Mouse (Mus musculus) cortical plate, adult 2 months (tissue): ENCODE data around the gene R3hdm2. TPM values are rescaled to one million over a fixed set of nuclear protein-coding genes. Genes with fewer than 3 reads are reported as not detected.

Source experiments
- H3K27ac ChIP-seq: fragments of 200-500 bp; 2 replicates; pipeline ENCODE4 v1.5.1; 2012; ENCODE audit warnings: low read length, control low read depth, inconsistent platforms; ENCODE audit not compliant: insufficient read depth
- H3K4me1 ChIP-seq: fragments of 200-500 bp; 2 replicates; pipeline ENCODE4 v1.6.1; 2011; ENCODE audit warnings: low read length; ENCODE audit not compliant: control insufficient read depth, insufficient read depth
- H3K4me3 ChIP-seq: fragments of 200-500 bp; 2 replicates; pipeline ENCODE4 v1.5.1; 2011; ENCODE audit warnings: mild to moderate bottlenecking, low read length, control low read depth; ENCODE audit not compliant: insufficient read depth
- CTCF ChIP-seq: fragments of 200-500 bp; IDR thresholded peaks from 2 replicates; pipeline ENCODE4 v1.5.1; 2011; ENCODE audit warnings: mild to moderate bottlenecking, control low read depth, low read length; ENCODE audit not compliant: insufficient read depth; ENCODE audit errors: extremely low read depth
- POLR2A ChIP-seq: fragments of 200-500 bp; IDR thresholded peaks from 2 replicates; pipeline ENCODE4 v1.6.1; 2011; ENCODE audit warnings: mild to moderate bottlenecking, low read length, control low read depth; ENCODE audit not compliant: insufficient read depth; ENCODE audit errors: extremely low read depth
- polyA plus RNA-seq: library from polyadenylated mRNA; depleted of rRNA; stranded (reverse); fragments of >200 nt; gene quantifications from 2 replicates; pipeline ENCODE4 v1.2.3, GENCODE M21; 2012

R3hdm2 gene
- polyA plus RNA-seq, 1 experiment: 185 TPM

DNA sequence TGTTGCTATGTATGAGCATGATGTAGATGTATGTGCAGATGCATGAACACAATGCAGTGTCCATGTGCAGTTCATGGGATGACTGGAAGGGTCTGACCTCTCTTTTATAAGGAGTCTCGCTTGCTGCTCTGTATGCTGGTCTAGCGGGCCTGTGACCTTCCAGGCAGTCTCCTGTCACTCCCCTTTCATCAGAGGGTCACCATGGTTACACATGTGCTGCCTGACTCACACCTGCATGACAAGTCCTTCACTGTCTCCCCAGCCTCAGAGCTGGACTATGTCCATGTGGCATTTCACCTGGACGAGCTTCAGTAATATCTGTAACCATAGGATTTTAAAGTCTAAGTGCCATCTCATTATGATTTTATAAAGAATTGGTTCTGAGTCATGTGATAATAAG, 34.0 kb downstream of the R3hdm2 start:
- Histone ChIP-seq H3K4me3 (no peak overlapping the region), H3K4me1 (peaks cover 2% of the 10 kb centered on the region; the same call in 1 of the 2 replicates), H3K27ac (no peak overlapping the region)
- TF ChIP-seq POLR2A (no peak), CTCF (no peak)

DNA sequence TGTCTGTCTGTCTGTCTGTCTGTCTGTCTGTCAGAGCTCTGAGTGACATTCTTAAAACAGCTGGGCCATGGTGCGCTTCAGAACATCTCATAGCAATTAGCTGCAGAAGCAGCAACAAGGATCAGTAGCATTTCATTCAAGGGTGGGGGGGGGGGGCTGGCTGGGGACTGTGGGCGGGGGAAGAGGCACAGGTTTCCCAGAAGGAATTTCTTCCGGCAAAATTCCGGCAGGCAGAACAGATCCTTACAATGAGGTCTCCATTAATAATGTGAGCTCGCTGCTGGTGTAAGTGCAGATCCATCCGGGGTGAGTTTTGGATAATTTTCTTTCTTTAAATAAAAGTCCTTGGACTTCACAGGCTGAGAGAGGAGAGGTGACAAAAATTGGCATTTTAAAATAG, 40.0 kb downstream of the R3hdm2 start:
- Histone ChIP-seq H3K27ac (peak overlapping the region; percentile 72; the same call in 1 of the 2 replicates), H3K4me3 (peak overlapping the region; percentile 41), H3K4me1 (peaks cover 3% of the 10 kb centered on the region; the same call in 1 of the 2 replicates)
- TF ChIP-seq POLR2A (0 out of 2 replicates have a peak, but pooled peaks have one; percentile 8), CTCF (no peak)

DNA sequence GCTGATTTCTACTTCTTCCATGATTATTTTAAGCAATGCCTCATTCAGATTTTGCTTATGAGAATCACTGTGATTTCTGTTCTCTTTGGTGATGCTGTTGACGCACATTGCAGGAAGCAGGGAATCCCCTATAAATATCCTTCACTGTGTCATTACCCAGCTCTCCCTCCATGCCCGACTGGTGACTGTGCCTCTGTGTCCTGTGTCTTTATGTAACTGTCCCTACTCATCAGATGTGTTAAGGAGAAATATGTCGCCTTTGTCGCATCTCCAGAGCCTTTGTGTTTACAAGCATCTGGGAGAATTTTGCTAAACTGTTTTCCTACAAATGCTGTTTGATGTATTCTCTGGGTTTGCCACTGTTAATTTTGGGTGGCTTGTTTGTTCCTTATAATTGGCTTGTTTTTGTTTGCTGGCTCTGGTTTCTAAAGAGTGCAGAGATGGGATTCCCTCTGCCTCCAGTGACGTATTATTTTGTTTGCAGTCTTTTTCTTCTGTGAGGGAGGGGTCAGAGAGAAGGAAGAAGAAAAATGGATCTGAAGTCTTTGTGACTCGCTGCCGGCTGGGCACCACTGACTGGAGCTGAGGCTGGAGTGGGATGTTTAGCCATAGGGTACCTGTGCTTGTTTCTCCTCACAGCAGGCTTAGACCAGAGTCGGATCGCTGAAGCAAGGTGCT, 40.7 kb downstream of the R3hdm2 start:
- TF ChIP-seq POLR2A (peak; percentile 58), CTCF (no peak)
- Histone ChIP-seq H3K27ac (peak overlapping the region; percentile 4; the same call in 1 of the 2 replicates), H3K4me3 (peak overlapping the region; percentile 41), H3K4me1 (peaks cover 5% of the 10 kb centered on the region; the same call in 1 of the 2 replicates)

DNA sequence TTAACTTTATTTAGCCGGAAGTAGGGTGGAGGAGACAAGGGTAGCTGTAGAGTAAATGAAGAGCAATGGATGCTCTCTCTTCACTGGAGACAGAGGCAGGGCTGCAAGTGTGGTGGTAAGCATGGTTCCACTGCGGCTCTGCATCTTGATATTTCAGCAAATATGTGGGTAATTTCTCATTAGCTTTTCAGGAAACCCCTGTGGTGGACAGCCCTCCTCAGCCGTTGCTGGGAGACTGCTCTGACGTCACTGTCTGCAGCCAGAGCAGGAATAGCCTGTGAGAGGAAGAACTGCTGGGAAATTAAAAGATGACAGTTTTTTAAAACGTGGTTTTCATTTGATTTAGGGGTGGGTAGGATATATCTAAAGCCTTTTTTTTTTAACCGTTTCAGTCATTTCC, 41.9 kb downstream of the R3hdm2 start:
- peaks cover 10% of the 10 kb centered on the region for H3K4me1 ChIP-seq
- TF ChIP-seq POLR2A (peak; percentile 62), CTCF (no peak)
- H3K4me3 ChIP-seq: peak overlapping the region; percentile 41
- no peak overlapping the region for H3K27ac ChIP-seq

DNA sequence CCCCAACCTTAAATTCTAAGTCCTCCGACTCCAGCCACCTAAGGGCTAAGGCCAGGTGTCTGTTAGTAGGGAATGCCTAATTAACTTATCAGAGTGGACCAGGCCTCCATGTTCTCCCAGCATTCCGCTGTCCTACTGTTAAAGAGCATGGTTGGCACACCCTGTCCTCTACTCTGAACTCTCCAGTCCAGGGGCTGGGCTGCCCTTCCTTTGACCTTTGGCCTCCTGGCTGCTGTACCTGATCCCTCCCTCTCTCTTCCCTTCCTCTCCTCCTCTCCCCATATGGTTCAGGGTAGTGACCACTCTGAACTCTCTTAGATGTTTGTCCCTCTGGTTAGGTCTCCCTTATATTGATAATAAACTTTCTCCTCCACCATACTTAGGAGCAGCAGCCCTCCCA, 45.7 kb downstream of the R3hdm2 start:
- no peak for TF ChIP-seq CTCF
- TF ChIP-seq POLR2A: no peak
- Histone ChIP-seq H3K27ac (no peak overlapping the region), H3K4me3 (no peak overlapping the region), H3K4me1 (peaks cover 13% of the 10 kb centered on the region)

DNA sequence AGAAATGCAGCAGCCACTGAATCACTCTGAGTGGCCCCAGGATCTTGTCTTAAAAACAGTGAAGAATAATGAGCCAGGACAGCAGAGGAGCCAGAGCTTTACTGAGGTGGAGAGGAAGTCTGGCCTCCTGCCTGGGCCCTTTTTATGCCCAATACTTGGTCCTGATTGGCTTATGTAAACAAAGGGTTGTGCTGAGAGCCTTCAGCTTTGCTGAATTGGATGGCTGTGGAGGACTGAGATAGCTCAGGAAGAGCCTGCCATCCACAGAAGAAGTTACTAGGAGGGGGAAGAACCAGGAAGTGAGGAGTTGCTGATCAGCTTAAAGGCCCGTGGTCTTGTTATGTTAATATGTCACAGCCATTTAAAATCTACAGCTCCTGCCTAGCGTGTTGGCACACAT, 46.5 kb downstream of the R3hdm2 start:
- no peak for TF ChIP-seq POLR2A
- TF ChIP-seq CTCF: no peak
- Histone ChIP-seq H3K4me1 (peaks cover 13% of the 10 kb centered on the region), H3K4me3 (no peak overlapping the region), H3K27ac (no peak overlapping the region)

DNA sequence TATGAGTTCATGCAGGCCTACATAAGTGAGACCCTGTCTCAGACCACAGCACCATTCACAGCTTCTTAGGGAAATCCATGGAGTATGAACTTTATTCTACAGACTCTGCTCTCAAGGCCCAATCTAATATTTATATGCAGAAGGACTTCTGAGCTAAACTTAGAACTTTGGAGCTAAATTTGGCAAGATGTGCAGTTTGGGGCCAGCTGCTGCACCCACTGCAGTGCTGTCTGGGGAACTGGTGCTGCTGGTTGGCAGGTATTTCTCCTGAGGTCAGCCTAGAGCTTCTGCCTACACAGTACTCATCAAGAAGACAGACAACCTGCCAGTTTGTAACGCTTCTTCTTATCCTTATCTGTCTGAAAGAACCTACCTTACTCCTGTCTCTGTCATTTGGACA, 47.0 kb downstream of the R3hdm2 start:
- H3K27ac ChIP-seq: no peak overlapping the region
- TF ChIP-seq CTCF: no peak
- no peak for TF ChIP-seq POLR2A
- H3K4me1 ChIP-seq: peaks cover 15% of the 10 kb centered on the region

DNA sequence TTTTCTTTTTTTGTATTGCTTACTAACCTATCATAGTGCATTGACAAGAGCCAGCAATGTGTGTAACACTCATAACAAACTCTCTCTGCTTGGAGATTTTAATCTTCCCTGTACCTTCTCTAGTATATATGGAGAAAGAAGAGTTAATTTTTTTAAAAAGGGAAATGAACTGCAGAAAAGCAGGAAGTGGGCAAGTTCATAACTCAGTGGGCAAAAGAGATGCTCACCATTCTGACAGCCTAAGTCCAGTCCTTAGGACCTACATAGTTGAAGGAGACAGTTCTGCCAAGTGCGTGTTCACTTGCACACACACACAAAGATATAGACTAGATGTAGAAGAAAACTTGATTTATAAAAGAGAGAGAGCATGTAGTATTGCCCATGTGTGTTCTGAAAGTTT, 47.9 kb downstream of the R3hdm2 start:
- Histone ChIP-seq H3K27ac (no peak overlapping the region), H3K4me1 (peaks cover 15% of the 10 kb centered on the region), H3K4me3 (no peak overlapping the region)
- TF ChIP-seq POLR2A (no peak), CTCF (no peak)

More for the DNA sequence above, 47.0 kb downstream of the R3hdm2 start:
- H3K4me3 ChIP-seq: no peak overlapping the region

GRCm38 (mm10) chr10:127429538-127429937, 49.4 kb downstream of the R3hdm2 start:
- TF ChIP-seq CTCF: no peak
- no peak for TF ChIP-seq POLR2A
- Histone ChIP-seq H3K4me1 (peaks cover 14% of the 10 kb centered on the region), H3K27ac (no peak overlapping the region), H3K4me3 (no peak overlapping the region)

DNA sequence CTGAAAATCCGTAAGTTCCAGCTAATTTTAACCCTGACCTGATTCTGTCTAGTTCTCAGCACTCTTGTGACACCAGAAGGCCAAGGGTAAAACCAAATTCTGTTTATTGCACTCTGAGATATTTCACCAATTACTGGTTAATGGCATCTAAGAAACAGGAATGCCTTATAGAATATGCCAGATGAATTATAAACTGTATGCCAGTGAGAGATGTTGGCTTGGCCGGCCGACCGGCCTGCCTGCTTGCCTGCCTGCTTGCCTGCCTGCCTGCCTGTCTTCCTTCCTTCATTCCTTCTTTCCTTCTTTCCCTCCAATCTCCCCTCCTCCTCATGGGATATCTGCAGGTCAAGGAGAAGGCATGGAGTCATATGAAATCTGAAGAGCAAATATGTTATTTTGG, 52.3 kb downstream of the R3hdm2 start:
- no peak for TF ChIP-seq POLR2A
- no peak for TF ChIP-seq CTCF
- H3K4me1 ChIP-seq: peaks cover 4% of the 10 kb centered on the region; the same call in 1 of the 2 replicates
- H3K4me3 ChIP-seq: no peak overlapping the region
- no peak overlapping the region for H3K27ac ChIP-seq
